Mouse (Mus musculus): ENCODE data around the gene Pigg.

GRCm38 (mm10) chr5:108343680-108344170, 31.3 kb downstream of the Pigg start:
- TF ChIP-seq ZNF384 (IDR thresholded peaks at IDR 0.05; ENCODE audit: low read depth, low read length) (no peak), CTCF (IDR thresholded peaks at IDR 0.05 in 2 of 3, conservative IDR thresholded peaks at IDR 0.05 in 1 of 3; ENCODE audit: control insufficient read depth in 1 of 3, insufficient read depth in 1 of 3, low read depth in 2 of 3, low read length in 3 of 3, poor library complexity in 1 of 3, severe bottlenecking in 1 of 3) (no peak), EP300 (IDR thresholded peaks at IDR 0.05; ENCODE audit: low read depth in 1 of 2, low read length in 2 of 2) (no peak), POLR2A (IDR thresholded peaks at IDR 0.05; ENCODE audit: control insufficient read depth in 1 of 2, insufficient read depth in 1 of 2, low read depth in 1 of 2, low read length in 2 of 2, poor library complexity in 1 of 2) (no peak), GABPA (IDR thresholded peaks at IDR 0.05; ENCODE audit: low read depth, low read length) (no peak), E2F4 (IDR thresholded peaks at IDR 0.05; ENCODE audit: borderline replicate concordance, low read depth, low read length) (no peak), USF1 (IDR thresholded peaks at IDR 0.05; ENCODE audit: low read depth, low read length) (no peak), MAFK (IDR thresholded peaks at IDR 0.05; ENCODE audit: borderline replicate concordance, low read depth, low read length) (no peak), ELF1 (IDR thresholded peaks at IDR 0.05; ENCODE audit: low read depth, low read length) (no peak)

All from MEL (cell line).